Mouse (Mus musculus) neural tube, embryonic 11.5 days (tissue): ENCODE data around the gene Epha4. TPM values are rescaled to one million over a fixed set of nuclear protein-coding genes. Genes with fewer than 3 reads are reported as not detected.

Experiments used
- ATAC-seq: fragments of 200-750 bp; cut with Nextera tagmentation; 2 replicates; pipeline ENCODE4 v1.8.0; 2017; ENCODE audit warnings: moderate number of reproducible peaks, mild to moderate bottlenecking, moderate TSS enrichment, moderate library complexity; ENCODE audit not compliant: insufficient read depth, low FRiP score, low TSS enrichment
- DNase-seq: peaks from one replicate; pipeline ENCODE4 v3.0.0-alpha.2; 2015; ENCODE audit warnings: low spot score
- H3K27ac ChIP-seq: fragments of 300-500 bp; sonication (generic); 2 replicates; pipeline ENCODE4 v1.5.1; 2014; ENCODE audit warnings: low read depth, mild to moderate bottlenecking, low read length
- H3K27me3 ChIP-seq: fragments of 300-500 bp; sonication (generic); 2 replicates; pipeline ENCODE4 v1.6.1; 2014; ENCODE audit warnings: mild to moderate bottlenecking, low read length, mixed read lengths; ENCODE audit not compliant: control insufficient read depth, insufficient read depth
- H3K36me3 ChIP-seq: fragments of 300-500 bp; sonication (generic); 2 replicates; pipeline ENCODE4 v1.6.1; 2014; ENCODE audit warnings: mild to moderate bottlenecking, low read length, moderate library complexity, mixed read lengths; ENCODE audit not compliant: control insufficient read depth, insufficient read depth
- H3K4me1 ChIP-seq: fragments of 300-500 bp; sonication (generic); 2 replicates; pipeline ENCODE4 v1.6.1; 2014; ENCODE audit warnings: low read length, mixed read lengths; ENCODE audit not compliant: control insufficient read depth, insufficient read depth
- H3K4me2 ChIP-seq: fragments of 300-500 bp; sonication (generic); 2 replicates; pipeline ENCODE4 v1.6.1; 2014; ENCODE audit warnings: low read depth, mild to moderate bottlenecking, moderate library complexity
- H3K4me3 ChIP-seq: fragments of 300-500 bp; sonication (generic); 2 replicates; pipeline ENCODE4 v1.5.1; 2014; ENCODE audit warnings: low read depth, low read length
- H3K9ac ChIP-seq: fragments of 300-500 bp; sonication (generic); 2 replicates; pipeline ENCODE4 v1.6.1; 2014; ENCODE audit warnings: mild to moderate bottlenecking, low read length
- H3K9me3 ChIP-seq: fragments of 300-500 bp; sonication (generic); 2 replicates; pipeline ENCODE4 v1.6.1; 2016; ENCODE audit warnings: low read length; ENCODE audit not compliant: control insufficient read depth
- WGBS: fragments of 180-500 bp; shearing (Covaris S2); extraction: QIAGEN DNeasy Blood & Tissue Kit; methylation state at CpG from one replicate; pipeline ENCODE4 v1.1.7; 2014; 5-methylcytosine and 5-hydroxymethylcytosine counted together
- microRNA-seq: library from miRNA; unstranded; fragments of <30 nt; microRNA quantifications from one replicate; pipeline ENCODE4, GENCODE M21; 2016
- polyA plus RNA-seq: library from polyadenylated mRNA; unstranded; fragments of >200 nt; fragmentation: Nextera tagmentation; extraction: Ambion mirVana; gene quantifications from 2 replicates; pipeline ENCODE4 v1.2.1, GENCODE M21; 2014

The Epha4 gene
- polyA plus RNA-seq, 1 experiment from 2014 or later, result 26.6 TPM

DNA sequence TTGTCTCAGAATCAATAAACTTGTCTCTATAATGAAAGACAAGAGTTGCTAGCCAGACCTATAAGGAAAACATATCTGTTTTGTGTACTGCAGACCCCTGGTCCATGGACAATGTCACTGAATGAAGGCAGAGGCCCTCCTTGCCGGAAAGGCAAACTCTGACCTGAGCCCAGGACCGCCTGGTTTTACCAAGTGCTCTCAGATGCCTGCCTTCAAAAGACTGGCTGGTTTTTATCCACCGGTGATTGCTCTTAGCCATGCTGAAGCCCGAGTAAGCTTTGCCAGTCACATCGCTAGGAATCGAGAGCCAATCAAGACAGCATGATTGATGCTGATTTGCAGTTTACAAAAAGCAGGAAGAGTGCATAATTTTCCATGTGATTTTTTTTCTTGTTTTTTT, 176.5 kb downstream of the Epha4 start:
- no peak overlapping the region for H3K27ac ChIP-seq
- WGBS, result 50% methylated on average over 6 of the region's 6 CpGs
- H3K4me3 ChIP-seq, result no peak overlapping the region
- H3K4me1 ChIP-seq, result no peaks in the 10 kb centered on the region
- H3K36me3 ChIP-seq, result no peaks in the 10 kb centered on the region
- H3K4me2 ChIP-seq, result no peak overlapping the region
- H3K9ac ChIP-seq, result no peak overlapping the region
- H3K27me3 ChIP-seq, result no peaks in the 10 kb centered on the region
- no peaks in the 10 kb centered on the region for H3K9me3 ChIP-seq
- no peak for DNase-seq
- ATAC-seq, result no peak

DNA sequence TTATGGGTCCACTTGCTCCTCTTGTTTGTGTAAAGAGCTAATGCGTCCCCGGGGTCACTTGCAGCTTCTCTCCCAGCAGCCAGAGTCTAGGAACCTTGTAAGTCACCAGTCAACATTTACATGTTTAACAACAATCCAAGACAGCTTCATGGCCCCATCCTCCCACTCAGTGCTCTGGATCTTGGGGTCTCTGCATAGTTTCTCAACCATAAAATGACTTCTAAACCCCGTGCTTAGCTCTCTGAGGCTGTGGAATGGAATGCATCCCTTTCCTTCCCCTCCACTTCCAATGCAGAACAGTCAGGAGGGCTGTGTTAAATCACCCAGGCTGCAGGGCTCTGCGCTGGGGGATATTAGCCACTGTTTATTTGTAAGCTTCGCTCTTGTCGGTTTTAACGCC, 178.0 kb downstream of the Epha4 start:
- Histone ChIP-seq H3K9ac (no peak overlapping the region), H3K9me3 (no peaks in the 10 kb centered on the region), H3K27me3 (no peaks in the 10 kb centered on the region), H3K4me1 (no peaks in the 10 kb centered on the region), H3K36me3 (no peaks in the 10 kb centered on the region), H3K27ac (no peak overlapping the region), H3K4me2 (no peak overlapping the region), H3K4me3 (no peak overlapping the region)
- DNase-seq, result no peak
- 66% methylated on average over 7 of the region's 7 CpGs for WGBS
- no peak for ATAC-seq

DNA sequence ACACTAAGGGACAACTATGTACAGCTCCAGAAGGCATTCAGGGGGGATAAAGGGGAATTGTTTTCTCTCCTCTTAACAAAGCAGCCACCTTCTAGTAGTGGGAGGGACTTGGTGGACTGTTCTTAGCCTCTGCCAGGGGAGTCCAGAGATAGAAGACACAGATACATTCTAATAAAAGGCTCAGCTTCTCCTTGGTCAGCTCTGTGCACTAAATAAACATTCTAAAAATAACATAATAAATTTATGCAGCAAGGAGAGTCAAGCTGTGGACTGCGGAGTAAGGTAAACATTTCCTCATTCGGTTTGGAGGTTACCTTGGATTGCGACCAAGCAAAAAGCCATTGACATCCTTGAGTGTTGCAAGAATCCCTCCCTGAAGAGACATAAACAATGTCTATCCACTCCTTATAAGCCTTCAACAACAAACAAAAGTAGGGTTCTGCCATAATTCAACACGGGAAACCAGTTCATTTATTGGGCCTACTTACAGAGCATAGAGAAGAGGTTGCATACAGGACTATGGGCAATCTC, 196.2 kb downstream of the Epha4 start:
- no peaks in the 10 kb centered on the region for H3K36me3 ChIP-seq
- no peak overlapping the region for H3K9ac ChIP-seq
- DNase-seq (no peak), ATAC-seq (no peak)
- H3K27ac ChIP-seq, result no peak overlapping the region
- H3K9me3 ChIP-seq, result no peaks in the 10 kb centered on the region
- no peak overlapping the region for H3K4me3 ChIP-seq
- no peak overlapping the region for H3K4me2 ChIP-seq
- no peaks in the 10 kb centered on the region for H3K4me1 ChIP-seq
- no peaks in the 10 kb centered on the region for H3K27me3 ChIP-seq
- 76% methylated on average over 4 of the region's 4 CpGs for WGBS

Small RNAs within 50 kb of the gene (microRNA-seq; reads per million reads assigned to microRNA genes)
- gene Mir6352, result not detected
